Mouse (Mus musculus) brain, embryonic 14.5 days (tissue): ENCODE results near the gene Ppil2.

Source experiments
- CTCF ChIP-seq: fragments of 200-500 bp; IDR thresholded peaks from 2 replicates; pipeline ENCODE4 v1.5.1; 2012; ENCODE audit warnings: inconsistent platforms, mild to moderate bottlenecking, moderate library complexity, borderline replicate concordance; ENCODE audit not compliant: insufficient read depth, insufficient read length; ENCODE audit errors: extremely low read depth
- POLR2A ChIP-seq: fragments of 200-500 bp; IDR thresholded peaks from 2 replicates; pipeline ENCODE4 v1.6.1; 2012; ENCODE audit warnings: mild to moderate bottlenecking, inconsistent platforms, borderline replicate concordance; ENCODE audit not compliant: poor library complexity, insufficient read depth, insufficient read length, severe bottlenecking; ENCODE audit errors: extremely low read depth

- TF ChIP-seq CTCF: no peak
- TF ChIP-seq POLR2A: no peak
Observed at GRCm38 (mm10) chr16:17096938-17097337, 14.1 kb downstream of the Ppil2 start.
